Mouse (Mus musculus): ENCODE data around the gene Relb. TPM values are rescaled to one million over a fixed set of nuclear protein-coding genes. Genes with fewer than 3 reads are reported as not detected.

The Relb gene
- polyA plus RNA-seq, 1 experiment from 2014 or later, result 15.6 TPM

DNA sequence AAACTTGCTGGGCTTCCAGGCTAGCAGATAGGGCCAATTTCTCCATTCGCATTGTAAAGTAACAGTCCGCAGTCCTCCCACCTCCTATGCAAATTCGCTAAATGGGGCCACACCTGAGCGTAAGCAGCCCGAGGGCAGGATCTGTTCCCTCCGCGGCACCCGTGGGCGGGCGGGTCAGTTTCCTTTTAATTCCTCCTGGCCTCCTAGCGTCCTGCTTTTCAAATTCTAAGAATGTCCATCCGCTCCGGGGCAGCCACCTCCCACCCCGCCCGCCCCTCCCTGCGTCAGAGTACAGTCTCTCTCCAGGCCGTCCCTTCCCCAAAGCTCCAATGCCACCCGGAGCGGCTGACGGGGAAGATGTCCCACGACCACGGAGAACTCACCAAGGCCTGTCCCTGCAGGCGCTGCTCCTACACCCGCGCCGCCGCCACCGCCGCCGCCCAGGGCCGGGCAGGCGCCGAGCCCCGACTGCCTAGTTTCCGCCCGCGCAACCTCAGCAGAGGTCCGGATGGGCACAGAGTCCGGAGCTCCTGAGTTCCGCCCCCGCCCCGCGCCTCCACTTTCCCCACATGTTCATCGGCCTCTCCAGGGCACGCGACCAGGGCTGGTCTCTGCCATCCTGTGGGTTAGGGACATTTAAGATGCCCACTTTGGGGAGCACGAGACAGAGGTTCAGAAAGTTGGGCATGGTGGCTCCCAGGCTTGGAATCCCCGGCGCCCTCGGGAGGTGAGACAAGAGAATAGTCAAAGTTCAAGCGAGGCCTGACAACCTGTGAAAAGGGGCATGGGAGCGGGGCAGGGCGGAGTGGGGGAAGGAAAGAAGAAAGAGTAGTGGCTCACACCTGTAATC lies 56.1 kb downstream of the Relb start:
- DNase-seq (ENCODE audit: low spot score), result peak; percentile 84

DNA sequence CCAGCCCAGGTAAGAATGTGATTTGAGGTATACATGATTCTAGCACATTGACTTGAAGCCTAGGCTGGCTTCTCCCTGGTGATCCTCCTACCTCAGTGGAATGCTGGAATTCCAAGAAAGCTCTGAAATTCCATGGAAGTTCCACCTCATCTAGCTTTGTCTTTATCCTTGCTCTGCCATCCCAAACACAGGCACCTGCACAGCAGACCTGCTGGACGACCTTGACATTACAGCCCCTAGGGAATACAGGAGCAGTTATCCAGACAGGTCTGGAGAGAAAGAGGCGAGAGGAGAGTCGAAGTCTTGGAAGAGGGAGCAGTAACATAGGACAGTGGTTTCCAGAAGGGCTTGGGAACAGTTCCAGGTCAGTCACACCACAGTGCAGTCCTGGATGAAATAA lies 59.6 kb downstream of the Relb start:
- H3K36me3 ChIP-seq (ENCODE audit: insufficient read depth, low read length), result peaks cover 21% of the 10 kb centered on the region
- H3K27me3 ChIP-seq (replicated peaks; ENCODE audit: insufficient read depth, low read length), result no peaks in the 10 kb centered on the region
- H3K4me1 ChIP-seq (ENCODE audit: insufficient read depth, low read depth, low read length), result peaks cover 8% of the 10 kb centered on the region; the same call in 1 of the 2 replicates
- whole genome bisulfite sequencing, result 83% methylated on average over 3 of the region's 3 CpGs
- ATAC-seq (no peak), DNase-seq (ENCODE audit: low spot score) (no peak)
- no peak for TF ChIP-seq EP300 (IDR thresholded peaks at IDR 0.05)
- no peak for TF ChIP-seq CTCF (IDR thresholded peaks at IDR 0.05)
- no peak overlapping the region for H3K4me2 ChIP-seq (replicated peaks; ENCODE audit: low read depth, low read length)
- no peak overlapping the region for H3K4me3 ChIP-seq (ENCODE audit: low read depth, low read length)
- no peaks in the 10 kb centered on the region for H3K9me3 ChIP-seq (ENCODE audit: low read length)
- no peak overlapping the region for H3K27ac ChIP-seq (ENCODE audit: low read length)
- no peak overlapping the region; the same call in 1 of the 2 replicates for H3K9ac ChIP-seq (replicated peaks; ENCODE audit: low read depth)

More for the DNA sequence above, 56.1 kb downstream of the Relb start:
- peak overlapping the region; percentile 62 for H3K4me3 ChIP-seq (ENCODE audit: low read depth, low read length)
- H3K9ac ChIP-seq (replicated peaks; ENCODE audit: low read depth), result peak overlapping the region; percentile 54
- peak overlapping the region; percentile 68 for H3K4me2 ChIP-seq (replicated peaks; ENCODE audit: low read depth, low read length)
- ATAC-seq, result peak; percentile 87
- 1% methylated on average over 52 of the region's 53 CpGs for WGBS
- peaks cover 8% of the 10 kb centered on the region for H3K27me3 ChIP-seq (replicated peaks; ENCODE audit: insufficient read depth, low read length)
- no peaks in the 10 kb centered on the region for H3K9me3 ChIP-seq (ENCODE audit: low read length)
- 0 out of 2 replicates have a peak, but pooled peaks have one; percentile 24 for TF ChIP-seq EP300 (IDR thresholded peaks at IDR 0.05)
- peak; percentile 27 for TF ChIP-seq CTCF (IDR thresholded peaks at IDR 0.05)
- 0 out of 2 replicates have a peak, but pooled peaks cover 13% of the 10 kb centered on the region for H3K36me3 ChIP-seq (ENCODE audit: insufficient read depth, low read length)
- peak overlapping the region; percentile 92 for H3K27ac ChIP-seq (ENCODE audit: low read length)
- peaks cover 8% of the 10 kb centered on the region; the same call in 1 of the 2 replicates for H3K4me1 ChIP-seq (ENCODE audit: insufficient read depth, low read depth, low read length)

DNA sequence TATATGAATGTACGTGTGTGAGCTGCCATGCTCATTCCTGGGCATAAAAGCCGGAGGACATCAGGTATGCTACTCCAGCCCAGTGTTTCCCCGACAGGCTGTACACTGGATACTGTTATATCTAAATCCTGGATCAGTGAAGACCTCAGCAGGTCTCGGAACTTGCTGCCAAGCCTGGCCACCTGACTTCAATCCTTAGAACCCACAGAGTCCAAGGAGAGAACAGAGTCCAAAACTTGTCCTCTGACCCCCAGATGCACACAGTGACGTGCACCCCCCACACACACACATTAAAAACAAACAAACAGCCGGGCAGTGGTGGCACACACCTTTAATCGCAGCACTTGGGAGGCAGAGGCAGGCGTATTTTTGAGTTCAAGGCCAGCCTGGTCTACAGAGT lies 61.8 kb downstream of the Relb start:
- Histone ChIP-seq H3K27me3 (replicated peaks; ENCODE audit: insufficient read depth, low read length) (no peaks in the 10 kb centered on the region), H3K36me3 (ENCODE audit: insufficient read depth, low read length) (peaks cover 21% of the 10 kb centered on the region), H3K4me2 (replicated peaks; ENCODE audit: low read depth, low read length) (no peak overlapping the region), H3K9me3 (ENCODE audit: low read length) (no peaks in the 10 kb centered on the region), H3K4me1 (ENCODE audit: insufficient read depth, low read depth, low read length) (peaks cover 6% of the 10 kb centered on the region; the same call in 1 of the 2 replicates), H3K4me3 (ENCODE audit: low read depth, low read length) (no peak overlapping the region), H3K27ac (ENCODE audit: low read length) (no peak overlapping the region), H3K9ac (replicated peaks; ENCODE audit: low read depth) (no peak overlapping the region)
- ATAC-seq (no peak), DNase-seq (ENCODE audit: low spot score) (no peak)
- WGBS, result 90% methylated on average over 8 of the region's 8 CpGs
- TF ChIP-seq CTCF (IDR thresholded peaks at IDR 0.05), result no peak
- TF ChIP-seq EP300 (IDR thresholded peaks at IDR 0.05), result no peak

DNA sequence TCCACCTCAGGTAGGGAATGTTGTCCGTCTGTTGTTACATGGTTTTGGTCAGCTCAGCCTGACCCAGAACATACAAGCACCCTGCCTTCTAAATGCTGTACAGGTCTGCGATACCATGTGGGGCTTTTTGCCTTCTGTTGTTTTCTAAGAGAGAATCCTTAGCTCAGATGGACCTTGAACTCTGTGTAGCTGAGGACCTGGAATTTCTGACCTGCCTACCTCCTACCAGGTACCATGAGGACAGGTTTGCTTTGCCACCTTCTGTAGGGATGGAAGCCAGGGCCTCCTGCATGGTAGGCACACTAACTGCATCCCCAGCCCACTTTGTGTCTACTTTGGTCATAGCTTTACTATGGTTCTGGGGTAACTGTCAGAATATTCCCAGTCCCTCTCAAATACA lies 63.4 kb downstream of the Relb start:
- no peak overlapping the region for H3K4me3 ChIP-seq (ENCODE audit: low read depth, low read length)
- peaks cover 21% of the 10 kb centered on the region for H3K36me3 ChIP-seq (ENCODE audit: insufficient read depth, low read length)
- 89% methylated on average over 2 of the region's 2 CpGs for WGBS
- DNase-seq (ENCODE audit: low spot score) (no peak), ATAC-seq (no peak)
- no peak overlapping the region for H3K9ac ChIP-seq (replicated peaks; ENCODE audit: low read depth)
- H3K4me1 ChIP-seq (ENCODE audit: insufficient read depth, low read depth, low read length), result peaks cover 2% of the 10 kb centered on the region; the same call in 1 of the 2 replicates
- H3K27ac ChIP-seq (ENCODE audit: low read length), result no peak overlapping the region
- no peaks in the 10 kb centered on the region for H3K27me3 ChIP-seq (replicated peaks; ENCODE audit: insufficient read depth, low read length)
- H3K4me2 ChIP-seq (replicated peaks; ENCODE audit: low read depth, low read length), result no peak overlapping the region
- TF ChIP-seq CTCF (IDR thresholded peaks at IDR 0.05), result no peak
- TF ChIP-seq EP300 (IDR thresholded peaks at IDR 0.05), result no peak
- no peaks in the 10 kb centered on the region for H3K9me3 ChIP-seq (ENCODE audit: low read length)

DNA sequence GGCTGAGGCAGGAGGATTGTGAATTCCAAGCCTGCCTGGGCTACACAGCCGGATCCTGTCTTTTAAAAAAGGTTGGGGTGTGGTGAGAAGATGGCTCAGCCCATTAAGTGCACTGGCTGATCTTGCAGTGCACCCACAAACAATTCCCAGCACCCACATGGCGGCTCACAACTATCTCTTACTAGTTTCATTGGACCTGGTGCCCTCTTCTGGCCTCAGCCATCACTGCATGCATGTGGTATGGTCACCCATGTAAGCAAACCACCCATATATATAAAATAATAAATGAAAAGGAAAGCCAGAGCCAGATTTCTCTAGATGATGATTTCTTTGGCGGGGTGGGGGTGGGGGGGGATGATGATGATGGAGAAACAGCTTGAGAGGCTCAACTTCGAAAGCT lies 64.8 kb downstream of the Relb start:
- ATAC-seq (no peak), DNase-seq (ENCODE audit: low spot score) (no peak)
- H3K9me3 ChIP-seq (ENCODE audit: low read length), result no peaks in the 10 kb centered on the region
- H3K36me3 ChIP-seq (ENCODE audit: insufficient read depth, low read length), result peaks cover 14% of the 10 kb centered on the region
- peaks cover 11% of the 10 kb centered on the region for H3K4me1 ChIP-seq (ENCODE audit: insufficient read depth, low read depth, low read length)
- no peaks in the 10 kb centered on the region for H3K27me3 ChIP-seq (replicated peaks; ENCODE audit: insufficient read depth, low read length)
- H3K4me2 ChIP-seq (replicated peaks; ENCODE audit: low read depth, low read length), result no peak overlapping the region
- WGBS, result 90% methylated on average over 4 of the region's 4 CpGs
- H3K27ac ChIP-seq (ENCODE audit: low read length), result no peak overlapping the region
- H3K4me3 ChIP-seq (ENCODE audit: low read depth, low read length), result no peak overlapping the region
- no peak overlapping the region for H3K9ac ChIP-seq (replicated peaks; ENCODE audit: low read depth)
- TF ChIP-seq EP300 (IDR thresholded peaks at IDR 0.05) (no peak), CTCF (IDR thresholded peaks at IDR 0.05) (peak; percentile 45)

DNA sequence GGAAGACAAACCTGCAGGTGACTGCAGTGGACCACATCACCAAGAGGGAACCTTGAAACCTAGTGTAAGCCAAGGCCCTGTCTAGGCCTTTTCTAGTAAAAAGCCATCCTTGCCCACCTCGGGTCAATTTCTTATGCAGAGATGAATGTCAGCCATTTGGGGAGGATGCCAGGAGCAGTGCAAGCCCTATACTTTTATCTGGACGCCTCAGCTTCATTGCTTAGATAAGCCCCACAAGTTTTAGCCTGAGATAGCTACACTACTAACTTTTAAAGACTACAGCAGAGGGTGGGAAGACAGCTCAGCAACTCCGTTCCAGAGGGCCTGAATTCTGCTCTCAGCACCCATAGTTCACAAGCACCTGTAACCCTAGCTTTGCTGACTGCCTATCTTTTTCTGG lies 65.4 kb downstream of the Relb start:
- TF ChIP-seq EP300 (IDR thresholded peaks at IDR 0.05) (no peak), CTCF (IDR thresholded peaks at IDR 0.05) (no peak)
- Histone ChIP-seq H3K27me3 (replicated peaks; ENCODE audit: insufficient read depth, low read length) (no peaks in the 10 kb centered on the region), H3K4me1 (ENCODE audit: insufficient read depth, low read depth, low read length) (peaks cover 11% of the 10 kb centered on the region), H3K4me2 (replicated peaks; ENCODE audit: low read depth, low read length) (no peak overlapping the region), H3K4me3 (ENCODE audit: low read depth, low read length) (no peak overlapping the region), H3K36me3 (ENCODE audit: insufficient read depth, low read length) (peaks cover 9% of the 10 kb centered on the region), H3K9ac (replicated peaks; ENCODE audit: low read depth) (no peak overlapping the region), H3K27ac (ENCODE audit: low read length) (no peak overlapping the region), H3K9me3 (ENCODE audit: low read length) (no peaks in the 10 kb centered on the region)
- WGBS, result 88% methylated on average over 3 of the region's 3 CpGs
- no peak for DNase-seq (ENCODE audit: low spot score)
- ATAC-seq, result no peak

All from lung, postnatal 0 days (tissue).